Mouse (Mus musculus): Measurements from ENCODE around the gene Wwc1.

- TF ChIP-seq RCOR1 (conservative IDR thresholded peaks at IDR 0.05; ENCODE audit: low read depth, low read length) (no peak), USF1 (IDR thresholded peaks at IDR 0.05; ENCODE audit: low read depth, low read length) (no peak), TCF12 (IDR thresholded peaks at IDR 0.05; ENCODE audit: low read depth, low read length) (no peak), POLR2A (IDR thresholded peaks at IDR 0.05; ENCODE audit: low read depth, low read length) (no peak)
Measured at GRCm38 (mm10) chr11:35947944-35948343, 32.4 kb downstream of the Wwc1 start.
